ENCODE assay signal across 8 mouse cellular contexts in the genomic region with DNA sequence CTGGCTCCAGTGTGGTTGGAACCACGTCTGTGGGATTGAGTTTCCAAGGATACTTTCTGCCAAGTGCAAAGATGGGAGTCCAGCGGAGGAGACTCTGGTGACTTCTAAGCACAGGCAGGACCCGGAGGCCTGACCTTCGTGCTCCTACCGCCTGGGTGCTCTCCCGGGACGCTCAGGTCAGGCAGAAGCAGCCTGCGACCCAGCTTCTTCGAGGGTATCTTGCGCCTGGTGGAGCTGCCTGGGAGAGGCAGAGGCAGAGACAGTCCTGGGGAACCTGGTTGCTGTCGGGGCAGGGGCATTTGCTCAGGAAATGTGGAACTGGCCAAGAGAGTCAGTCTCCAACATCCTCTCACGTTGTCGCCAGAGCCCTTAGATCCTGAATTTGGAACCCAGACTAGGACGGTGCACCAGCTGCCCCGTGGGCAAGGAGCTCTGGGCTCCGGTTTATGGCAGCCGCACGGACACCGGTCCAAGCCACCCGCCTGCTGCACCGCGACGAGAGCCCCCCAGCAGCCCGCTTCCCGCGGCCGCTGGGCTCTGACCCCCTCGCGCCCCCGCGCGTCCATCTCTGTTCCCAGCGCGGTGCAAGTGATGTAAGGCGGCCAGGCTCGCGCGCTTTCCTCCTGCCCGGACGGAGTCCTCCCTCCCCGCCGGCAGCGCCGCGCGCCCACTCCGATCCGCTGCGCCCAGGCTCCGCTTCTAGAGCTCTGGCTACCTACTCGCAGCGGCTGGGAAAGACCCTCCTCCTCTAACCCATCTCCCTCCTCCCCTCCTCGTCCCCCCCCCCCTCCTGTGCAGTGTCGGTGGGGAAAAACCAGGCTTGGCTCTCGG. TPM values are rescaled to one million over a fixed set of nuclear protein-coding genes. Genes with fewer than 3 reads are reported as not detected.
A peak's percentile ranks its signal among the peaks of the same experiment; 100 is the strongest.
DNase-seq lines count a peak whose midpoint lies in the region; ATAC-seq lines count a peak whose summit lies in the region.

No protein-coding gene starts in this region.

- 3% methylated on average over 49 of the region's 55 CpGs for WGBS in kidney, embryonic 14.5 days
- 5% methylated on average over 43 of the region's 55 CpGs for WGBS in limb, embryonic 11.5 days
- WGBS in midbrain, embryonic 14.5 days: 3% methylated on average over 54 of the region's 55 CpGs
- 3% methylated on average over 48 of the region's 55 CpGs for WGBS in stomach, embryonic 16.5 days

- H3K27me3 ChIP-seq in kidney, embryonic 14.5 days (ENCODE audit: control insufficient read depth, insufficient read depth, low read length): peaks cover 25% of the 10 kb centered on the region
- H3K27me3 ChIP-seq in limb, embryonic 11.5 days (ENCODE audit: control insufficient read depth, insufficient read depth, low read length): peaks cover 7% of the 10 kb centered on the region; the same call in 1 of the 2 replicates
- 0 out of 2 replicates have a peak, but pooled peaks cover 7% of the 10 kb centered on the region for H3K27me3 ChIP-seq in midbrain, embryonic 14.5 days (ENCODE audit: control insufficient read depth, insufficient read depth, low read length)
- H3K27me3 ChIP-seq in stomach, embryonic 16.5 days (ENCODE audit: control insufficient read depth, insufficient read depth, low read length): peaks cover 18% of the 10 kb centered on the region

- no peaks in the 10 kb centered on the region for H3K36me3 ChIP-seq in kidney, embryonic 14.5 days (ENCODE audit: control insufficient read depth, insufficient read depth, low read length)
- no peaks in the 10 kb centered on the region for H3K36me3 ChIP-seq in limb, embryonic 11.5 days (ENCODE audit: control insufficient read depth, insufficient read depth, low read length)
- H3K36me3 ChIP-seq in midbrain, embryonic 14.5 days (ENCODE audit: control insufficient read depth, insufficient read depth, low read length): no peaks in the 10 kb centered on the region
- no peaks in the 10 kb centered on the region for H3K36me3 ChIP-seq in stomach, embryonic 16.5 days (ENCODE audit: control insufficient read depth, insufficient read depth, low read length)

- H3K9me3 ChIP-seq in kidney, embryonic 14.5 days (ENCODE audit: control insufficient read depth, low read length): no peaks in the 10 kb centered on the region
- no peaks in the 10 kb centered on the region for H3K9me3 ChIP-seq in limb, embryonic 11.5 days (ENCODE audit: control insufficient read depth, low read length)
- no peaks in the 10 kb centered on the region for H3K9me3 ChIP-seq in midbrain, embryonic 14.5 days (ENCODE audit: control insufficient read depth, low read length)
- no peaks in the 10 kb centered on the region for H3K9me3 ChIP-seq in stomach, embryonic 16.5 days (replicated peaks; ENCODE audit: control insufficient read depth, low read length)

- H3K4me3 ChIP-seq in kidney, embryonic 14.5 days (ENCODE audit: low read length): peak overlapping the region; percentile 46
- peak overlapping the region; percentile 39 for H3K4me3 ChIP-seq in limb, embryonic 11.5 days (ENCODE audit: low read depth, low read length)
- H3K4me3 ChIP-seq in midbrain, embryonic 14.5 days (replicated peaks; ENCODE audit: low read depth, low read length): peak overlapping the region; percentile 50
- H3K4me3 ChIP-seq in stomach, embryonic 16.5 days (replicated peaks; ENCODE audit: low read length): peak overlapping the region; percentile 44

- peak overlapping the region; percentile 83 for H3K4me2 ChIP-seq in kidney, embryonic 14.5 days (replicated peaks; ENCODE audit: low read depth, low read length)
- H3K4me2 ChIP-seq in limb, embryonic 11.5 days (ENCODE audit: low read depth, severe bottlenecking): peak overlapping the region; percentile 81
- H3K4me2 ChIP-seq in midbrain, embryonic 14.5 days (ENCODE audit: low read length): peak overlapping the region; percentile 84
- peak overlapping the region; percentile 74 for H3K4me2 ChIP-seq in stomach, embryonic 16.5 days (ENCODE audit: low read depth, low read length)

- H3K9ac ChIP-seq in kidney, embryonic 14.5 days (ENCODE audit: low read depth, low read length): peak overlapping the region; percentile 57
- peak overlapping the region; percentile 45 for H3K9ac ChIP-seq in limb, embryonic 11.5 days (ENCODE audit: low read length)
- peak overlapping the region; percentile 53 for H3K9ac ChIP-seq in midbrain, embryonic 14.5 days (replicated peaks; ENCODE audit: low read length)
- H3K9ac ChIP-seq in stomach, embryonic 16.5 days (ENCODE audit: low read length): peak overlapping the region; percentile 60

- H3K4me1 ChIP-seq in kidney, embryonic 14.5 days (ENCODE audit: control insufficient read depth, insufficient read depth, low read length): no peaks in the 10 kb centered on the region
- no peaks in the 10 kb centered on the region for H3K4me1 ChIP-seq in limb, embryonic 11.5 days (ENCODE audit: control insufficient read depth, insufficient read depth, low read length)
- 0 out of 2 replicates have a peak, but pooled peaks cover 4% of the 10 kb centered on the region for H3K4me1 ChIP-seq in midbrain, embryonic 14.5 days (ENCODE audit: control insufficient read depth, insufficient read depth, low read length)
- H3K4me1 ChIP-seq in stomach, embryonic 16.5 days (ENCODE audit: control insufficient read depth, insufficient read depth, low read length): no peaks in the 10 kb centered on the region

- ATAC-seq in kidney, embryonic 14.5 days (ENCODE audit: low FRiP score, low TSS enrichment): peak; percentile 95
- peak; percentile 88 for ATAC-seq in common myeloid progenitor, adult 5-6 weeks (replicated peaks; ENCODE audit: low read depth, poor library complexity, severe bottlenecking)
- ATAC-seq in limb, embryonic 11.5 days (ENCODE audit: insufficient number of reproducible peaks, low FRiP score, low TSS enrichment, low read depth): peak; percentile 78
- ATAC-seq in midbrain, embryonic 14.5 days (ENCODE audit: low FRiP score, low TSS enrichment): peak; percentile 78
- peak; percentile 78; the same call in 1 of the 2 replicates for ATAC-seq in stomach, embryonic 16.5 days (ENCODE audit: insufficient read depth, low FRiP score)

- no peak overlapping the region for H3K27ac ChIP-seq in kidney, embryonic 14.5 days (ENCODE audit: low read depth, low read length)
- H3K27ac ChIP-seq in limb, embryonic 11.5 days (replicated peaks; ENCODE audit: low read depth, low read length): no peak overlapping the region
- no peak overlapping the region for H3K27ac ChIP-seq in midbrain, embryonic 14.5 days (replicated peaks; ENCODE audit: low read depth, low read length)
- H3K27ac ChIP-seq in stomach, embryonic 16.5 days (ENCODE audit: low read length): no peak overlapping the region

- DNase-seq in kidney, adult 18-20 months: no peak
- DNase-seq in frontal cortex, postnatal 36 days (ENCODE audit: low spot score in 2 of 2): peak; percentile 40 to 48
- DNase-seq in limb, embryonic 11.5 days (ENCODE audit: low spot score): peak; percentile 78
- peak; percentile 79 for DNase-seq in midbrain, embryonic 14.5 days
- DNase-seq in T-cell, adult 2 months (ENCODE audit: low spot score): no peak

RNA-seq across cellular contexts. Expression of gene Tmem215, which starts 0.9 kb away (rescaled TPM):
- polyA plus RNA-seq in kidney, embryonic 14.5 days (2014; fragmentation: Nextera tagmentation; extraction: Ambion mirVana): 0.32 and 0.43 TPM in 2 replicates
- total RNA-seq in common myeloid progenitor, adult 5-6 weeks (2017): 1.1 and 1.8 TPM in 2 replicates
- 0.07 and 0.21 TPM in 2 replicates for polyA plus RNA-seq in limb, embryonic 11.5 days (2014; fragmentation: Nextera tagmentation; extraction: Ambion mirVana)
- polyA plus RNA-seq in midbrain, embryonic 14.5 days (2014; fragmentation: Nextera tagmentation; extraction: Ambion mirVana): 0.24 and 0.27 TPM in 2 replicates
- polyA plus RNA-seq in stomach, embryonic 16.5 days (2015; fragmentation: Nextera tagmentation; extraction: Ambion mirVana): 0.85 and 0.86 TPM in 2 replicates

Comparison
In these comparisons a context has a peak if more than half of its experiments do, and no peak if none do; other contexts are left out.
1. DNase-seq: peak in frontal cortex, postnatal 36 days (2 of 2), limb, embryonic 11.5 days (single experiment) and midbrain, embryonic 14.5 days (single experiment); none in kidney, adult 18-20 months (single experiment) and T-cell, adult 2 months (single experiment).
2. Peak in every context shown above with its lines, with median percentiles within 50 percentile points of each other: ATAC-seq, H3K4me2 ChIP-seq, H3K4me3 ChIP-seq and H3K9ac ChIP-seq.